Mouse (Mus musculus): ENCODE results near the gene Ppm1n. TPM values are rescaled to one million over a fixed set of nuclear protein-coding genes. Genes with fewer than 3 reads are reported as not detected.

The Ppm1n gene
- polyA plus RNA-seq, 1 experiment from 2014 or later, result not detected

DNA sequence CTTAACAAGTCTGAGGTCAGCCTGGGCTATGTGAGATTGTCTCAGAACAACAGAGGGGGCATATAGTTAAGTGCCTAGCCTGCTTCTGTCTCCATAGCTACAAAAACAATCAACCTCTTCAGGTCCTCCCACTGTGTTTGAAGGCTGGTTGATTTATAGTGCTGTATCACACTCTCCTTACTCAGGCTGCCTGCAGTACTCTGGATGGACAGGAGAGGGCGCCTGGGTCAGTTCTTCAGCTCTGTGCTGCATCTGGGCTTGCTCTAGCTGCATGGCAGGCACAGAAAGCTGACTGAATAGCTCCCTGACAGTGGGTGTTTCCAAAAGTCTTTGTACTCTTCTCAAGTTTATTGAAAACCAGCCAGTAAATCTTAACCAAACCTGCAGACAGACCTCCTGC, 40.4 kb downstream of the Ppm1n start:
- no peaks in the 10 kb centered on the region for H3K36me3 ChIP-seq
- H3K4me2 ChIP-seq (replicated peaks), result no peak overlapping the region
- no peak overlapping the region for H3K4me3 ChIP-seq
- no peaks in the 10 kb centered on the region for H3K4me1 ChIP-seq
- no peaks in the 10 kb centered on the region for H3K9me3 ChIP-seq
- no peak overlapping the region for H3K27ac ChIP-seq
- H3K9ac ChIP-seq, result no peak overlapping the region
- no peaks in the 10 kb centered on the region for H3K27me3 ChIP-seq
- 0% methylated on average over 1 of the region's 1 CpGs for WGBS
- 0 out of 2 replicates have a peak, but pooled peaks have one; percentile 76 for ATAC-seq (ENCODE audit: insufficient number of reproducible peaks, insufficient read depth, low FRiP score, low TSS enrichment)

DNA sequence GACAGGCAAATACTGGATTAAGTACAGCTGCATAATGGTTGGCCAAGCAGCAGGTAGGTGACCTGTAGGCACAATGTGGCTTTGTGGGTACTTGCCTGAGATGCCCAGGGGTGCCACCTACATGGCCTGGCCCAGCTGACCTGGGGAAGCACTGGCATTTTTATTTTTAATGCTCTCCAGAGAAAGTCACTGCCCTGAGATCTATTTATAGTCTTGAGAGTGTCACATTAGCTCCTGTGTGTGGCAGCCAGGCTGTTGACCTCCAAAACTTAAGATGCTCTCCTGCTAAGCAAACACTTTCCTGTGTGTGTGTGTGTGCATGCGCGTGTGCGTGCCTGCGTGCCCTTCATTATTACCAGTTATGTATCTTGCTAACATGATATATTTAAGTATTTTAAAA, 41.5 kb downstream of the Ppm1n start:
- H3K4me2 ChIP-seq (replicated peaks), result no peak overlapping the region
- WGBS, result 100% methylated on average over 4 of the region's 4 CpGs
- H3K9ac ChIP-seq, result no peak overlapping the region

GRCm38 (mm10) chr7:19236411-19236810, 43.5 kb downstream of the Ppm1n start:
- H3K9ac ChIP-seq, result no peak overlapping the region
- ATAC-seq (ENCODE audit: insufficient number of reproducible peaks, insufficient read depth, low FRiP score, low TSS enrichment), result no peak

More for the DNA sequence above, 41.5 kb downstream of the Ppm1n start:
- H3K4me1 ChIP-seq, result no peaks in the 10 kb centered on the region
- H3K27ac ChIP-seq, result no peak overlapping the region
- no peaks in the 10 kb centered on the region for H3K27me3 ChIP-seq
- H3K9me3 ChIP-seq, result no peaks in the 10 kb centered on the region
- no peaks in the 10 kb centered on the region; the same call in 1 of the 2 replicates for H3K36me3 ChIP-seq
- H3K4me3 ChIP-seq, result no peak overlapping the region
- no peak for ATAC-seq (ENCODE audit: insufficient number of reproducible peaks, insufficient read depth, low FRiP score, low TSS enrichment)

DNA sequence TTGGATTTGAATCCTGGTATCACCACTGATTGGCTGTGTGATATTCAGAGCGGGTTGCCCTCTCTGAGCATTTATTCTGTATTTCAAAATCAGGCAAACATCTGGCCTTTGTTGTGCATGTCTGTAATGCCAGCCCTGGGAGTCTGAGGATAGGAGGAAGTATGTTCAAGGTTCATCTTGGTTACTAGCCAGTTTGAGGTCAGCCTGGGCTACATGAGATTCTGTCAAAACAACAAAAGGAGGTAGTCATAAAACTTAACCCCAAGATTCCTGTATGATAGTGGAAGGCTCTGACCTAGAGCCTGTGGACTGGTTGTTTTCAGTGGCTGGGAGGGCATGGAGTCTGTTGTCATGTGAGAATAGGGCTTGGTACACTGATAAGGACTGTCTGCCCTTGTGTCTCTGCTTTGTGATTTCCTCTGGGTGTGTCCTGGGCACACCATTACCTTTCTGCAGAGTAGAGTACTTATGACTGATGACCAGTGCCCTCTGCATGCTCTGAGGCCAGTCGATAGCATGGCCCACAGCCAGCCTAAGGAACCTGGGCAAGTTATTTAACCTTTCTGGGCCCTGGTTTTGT, 44.7 kb downstream of the Ppm1n start:
- WGBS, result 86% methylated on average over 2 of the region's 2 CpGs
- ATAC-seq (ENCODE audit: insufficient number of reproducible peaks, insufficient read depth, low FRiP score, low TSS enrichment), result no peak
- H3K36me3 ChIP-seq, result peaks cover 8% of the 10 kb centered on the region; the same call in 1 of the 2 replicates
- 0 out of 2 replicates have a peak, but pooled peaks cover 2% of the 10 kb centered on the region for H3K4me1 ChIP-seq
- no peaks in the 10 kb centered on the region for H3K9me3 ChIP-seq
- no peak overlapping the region for H3K4me2 ChIP-seq (replicated peaks)
- H3K9ac ChIP-seq, result no peak overlapping the region
- H3K4me3 ChIP-seq, result no peak overlapping the region
- H3K27me3 ChIP-seq, result no peaks in the 10 kb centered on the region
- H3K27ac ChIP-seq, result no peak overlapping the region

More at GRCm38 (mm10) chr7:19236411-19236810, 43.5 kb downstream of the Ppm1n start:
- Histone ChIP-seq H3K27me3 (no peaks in the 10 kb centered on the region), H3K4me3 (no peak overlapping the region), H3K4me2 (replicated peaks) (no peak overlapping the region), H3K9me3 (no peaks in the 10 kb centered on the region), H3K36me3 (peaks cover 2% of the 10 kb centered on the region; the same call in 1 of the 2 replicates), H3K27ac (no peak overlapping the region), H3K4me1 (no peaks in the 10 kb centered on the region)
- WGBS, result 70% methylated on average over 2 of the region's 2 CpGs

- no peaks in the 10 kb centered on the region for H3K9me3 ChIP-seq
- peaks cover 8% of the 10 kb centered on the region; the same call in 1 of the 2 replicates for H3K36me3 ChIP-seq
- no peaks in the 10 kb centered on the region for H3K27me3 ChIP-seq
- no peak overlapping the region for H3K4me3 ChIP-seq
- no peak for ATAC-seq (ENCODE audit: insufficient number of reproducible peaks, insufficient read depth, low FRiP score, low TSS enrichment)
- no peak overlapping the region for H3K9ac ChIP-seq
- peaks cover 3% of the 10 kb centered on the region; the same call in 1 of the 2 replicates for H3K4me1 ChIP-seq
- H3K27ac ChIP-seq, result no peak overlapping the region
- WGBS, result 79% methylated on average over 5 of the region's 5 CpGs
- no peak overlapping the region for H3K4me2 ChIP-seq (replicated peaks)
These were observed 45.2 kb downstream of the Ppm1n start for GRCm38 (mm10) chr7:19234652-19235051.

- ATAC-seq (ENCODE audit: insufficient number of reproducible peaks, insufficient read depth, low FRiP score, low TSS enrichment), result no peak
- H3K4me3 ChIP-seq, result no peak overlapping the region
- WGBS, result 93% methylated on average over 3 of the region's 3 CpGs
- H3K27me3 ChIP-seq, result no peaks in the 10 kb centered on the region
- H3K4me1 ChIP-seq, result peaks cover 13% of the 10 kb centered on the region
- no peak overlapping the region for H3K4me2 ChIP-seq (replicated peaks)
- H3K9ac ChIP-seq, result no peak overlapping the region
- peaks cover 8% of the 10 kb centered on the region; the same call in 1 of the 2 replicates for H3K36me3 ChIP-seq
- H3K9me3 ChIP-seq, result no peaks in the 10 kb centered on the region
- no peak overlapping the region for H3K27ac ChIP-seq
These were observed 48.0 kb downstream of the Ppm1n start for GRCm38 (mm10) chr7:19231849-19232248.

- no peaks in the 10 kb centered on the region for H3K27me3 ChIP-seq
- no peaks in the 10 kb centered on the region for H3K9me3 ChIP-seq
- H3K9ac ChIP-seq, result peak overlapping the region; percentile 60; the same call in 1 of the 2 replicates
- H3K4me2 ChIP-seq (replicated peaks), result no peak overlapping the region
- H3K4me3 ChIP-seq, result no peak overlapping the region
- no peak for ATAC-seq (ENCODE audit: insufficient number of reproducible peaks, insufficient read depth, low FRiP score, low TSS enrichment)
- H3K27ac ChIP-seq, result no peak overlapping the region
- H3K4me1 ChIP-seq, result peaks cover 15% of the 10 kb centered on the region
- peaks cover 8% of the 10 kb centered on the region; the same call in 1 of the 2 replicates for H3K36me3 ChIP-seq
- 95% methylated on average over 5 of the region's 5 CpGs for WGBS
These were observed 49.0 kb downstream of the Ppm1n start for GRCm38 (mm10) chr7:19230899-19231298.

GRCm38 (mm10) chr7:19230041-19230580, 49.8 kb downstream of the Ppm1n start:
- peaks cover 12% of the 10 kb centered on the region for H3K36me3 ChIP-seq
- H3K4me2 ChIP-seq (replicated peaks), result no peak overlapping the region
- peak overlapping the region; percentile 60; the same call in 1 of the 2 replicates for H3K9ac ChIP-seq
- 95% methylated on average over 2 of the region's 2 CpGs for WGBS
- no peak for ATAC-seq (ENCODE audit: insufficient number of reproducible peaks, insufficient read depth, low FRiP score, low TSS enrichment)
- no peaks in the 10 kb centered on the region for H3K27me3 ChIP-seq
- no peak overlapping the region for H3K27ac ChIP-seq
- no peaks in the 10 kb centered on the region for H3K9me3 ChIP-seq
- H3K4me3 ChIP-seq, result no peak overlapping the region
- H3K4me1 ChIP-seq, result peaks cover 15% of the 10 kb centered on the region

DNA sequence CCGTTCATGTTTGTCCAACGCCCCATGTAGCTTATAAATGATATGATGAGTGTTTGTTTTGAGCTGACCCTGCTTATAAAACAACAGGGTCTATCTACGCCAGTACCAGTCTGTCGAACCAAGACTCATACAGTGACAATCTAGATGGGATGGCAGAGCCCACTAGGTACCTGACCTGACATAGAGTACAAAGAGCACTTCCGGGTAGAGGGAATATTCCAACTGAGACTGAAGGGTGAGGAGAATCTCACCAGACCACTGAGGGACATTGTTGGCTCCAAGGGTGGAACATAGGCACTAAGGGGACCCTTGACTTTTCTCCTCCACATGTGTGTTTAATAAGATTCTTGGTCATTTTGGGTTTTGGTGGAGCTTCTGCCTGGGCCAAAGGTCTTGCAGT, 50.5 kb downstream of the Ppm1n start:
- ATAC-seq (ENCODE audit: insufficient number of reproducible peaks, insufficient read depth, low FRiP score, low TSS enrichment), result no peak
- Histone ChIP-seq H3K4me2 (replicated peaks) (peak overlapping the region; percentile 63), H3K9me3 (no peaks in the 10 kb centered on the region), H3K9ac (peak overlapping the region; percentile 60), H3K27me3 (no peaks in the 10 kb centered on the region), H3K4me3 (peak overlapping the region; percentile 68), H3K4me1 (peaks cover 15% of the 10 kb centered on the region), H3K36me3 (peaks cover 12% of the 10 kb centered on the region), H3K27ac (no peak overlapping the region)
- WGBS, result 50% methylated on average over 5 of the region's 5 CpGs

GRCm38 (mm10) chr7:19228793-19229148, 51.1 kb downstream of the Ppm1n start:
- peak overlapping the region; percentile 61 for H3K27ac ChIP-seq
- peaks cover 15% of the 10 kb centered on the region for H3K4me1 ChIP-seq
- peak overlapping the region; percentile 60 for H3K9ac ChIP-seq
- H3K4me2 ChIP-seq (replicated peaks), result peak overlapping the region; percentile 63
- under 1% methylated on average over 14 of the region's 14 CpGs for WGBS
- H3K27me3 ChIP-seq, result no peaks in the 10 kb centered on the region
- H3K4me3 ChIP-seq, result peak overlapping the region; percentile 68
- no peaks in the 10 kb centered on the region for H3K9me3 ChIP-seq
- no peak for ATAC-seq (ENCODE audit: insufficient number of reproducible peaks, insufficient read depth, low FRiP score, low TSS enrichment)
- H3K36me3 ChIP-seq, result peaks cover 12% of the 10 kb centered on the region; the same call in 1 of the 2 replicates

DNA sequence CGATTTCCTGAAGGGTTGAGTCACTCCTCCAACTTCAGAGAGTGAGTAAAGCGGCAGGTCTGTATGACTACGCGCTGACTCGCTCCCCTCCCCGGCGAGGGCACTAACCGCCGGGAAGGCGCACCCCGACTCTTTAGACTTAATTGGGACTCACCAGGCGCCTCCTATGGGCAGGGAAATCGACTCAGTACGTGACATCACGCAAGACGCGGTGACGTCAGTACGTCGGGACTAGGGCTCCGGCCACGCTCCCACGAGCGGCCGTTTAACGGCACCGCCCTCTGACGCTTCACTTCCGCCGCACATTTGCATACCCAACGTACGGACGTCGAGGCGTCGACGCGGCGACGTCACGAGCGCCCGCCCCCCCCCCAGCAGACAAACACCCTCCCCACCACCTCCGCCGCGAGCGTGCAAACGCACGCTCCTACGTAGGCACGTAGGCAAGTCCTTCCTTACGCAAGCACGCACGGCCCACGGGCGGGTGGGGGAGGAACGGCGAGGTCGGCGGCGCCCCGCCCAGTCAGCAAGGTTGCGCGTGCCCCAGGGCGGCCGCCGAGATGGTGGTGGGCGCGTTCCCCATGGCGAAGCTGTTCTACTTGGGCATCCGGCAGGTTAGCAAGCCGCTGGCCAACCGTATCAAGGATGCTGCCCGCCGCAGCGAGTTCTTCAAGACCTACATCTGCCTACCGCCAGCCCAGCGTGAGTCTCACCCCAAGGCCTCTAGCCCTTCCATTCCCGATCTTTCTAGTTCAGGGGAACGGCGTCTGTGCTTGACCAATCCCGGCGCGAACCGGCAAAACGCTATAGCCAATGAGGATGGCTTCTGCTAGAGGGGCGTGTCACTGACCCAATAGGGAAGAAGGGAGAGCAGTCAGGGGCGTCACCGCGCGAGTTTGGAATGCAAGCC, 51.7 kb downstream of the Ppm1n start, which contains the start of gene Opa3:
Opa3 (plus strand) TSS at position 452 of the 910 bp plus-strand sequence.
- ATAC-seq (ENCODE audit: insufficient number of reproducible peaks, insufficient read depth, low FRiP score, low TSS enrichment), result peak; percentile 95
- peak within 1 kb of the TSS; percentile 73 for H3K9ac ChIP-seq
- H3K9me3 ChIP-seq, result no peaks in the 10 kb centered on the region
- no peaks in the 10 kb centered on the region for H3K27me3 ChIP-seq
- H3K4me1 ChIP-seq, result peaks cover 15% of the 10 kb centered on the region
- peak within 1 kb of the TSS; percentile 98 for H3K27ac ChIP-seq
- peak within 1 kb of the TSS; percentile 68 for H3K4me3 ChIP-seq
- peaks cover 12% of the 10 kb centered on the region; the same call in 1 of the 2 replicates for H3K36me3 ChIP-seq
- under 1% methylated on average over 90 of the region's 91 CpGs for WGBS
- peak within 1 kb of the TSS; percentile 86 for H3K4me2 ChIP-seq (replicated peaks)

All from embryonic facial prominence, embryonic 12.5 days (tissue).